Mouse (Mus musculus) liver, adult 2 months (tissue): ENCODE results near the gene Msrb3.

Experiments used
- CTCF ChIP-seq: fragments of 200-500 bp; IDR thresholded peaks from 2 replicates; pipeline ENCODE4 v1.5.1; 2011; ENCODE audit warnings: low read depth, low read length, control low read depth
- POLR2A ChIP-seq: fragments of 200-500 bp; IDR thresholded peaks from 2 replicates; pipeline ENCODE4 v1.6.1; 2011; ENCODE audit warnings: low read length, control low read depth; ENCODE audit not compliant: insufficient read depth; ENCODE audit errors: extremely low read depth

GRCm38 (mm10) chr10:120808167-120808566 lies 90.7 kb downstream of the Msrb3 start:
- TF ChIP-seq CTCF: no peak
- TF ChIP-seq POLR2A: no peak
